Mouse (Mus musculus) neural tube, embryonic 14.5 days (tissue): ENCODE data around the gene Stpg1. TPM values are rescaled to one million over a fixed set of nuclear protein-coding genes. Genes with fewer than 3 reads are reported as not detected.

Source experiments
- ATAC-seq: fragments of 200-750 bp; cut with Nextera tagmentation; 2 replicates; pipeline ENCODE4 v1.8.0; 2017; ENCODE audit warnings: low read depth, mild to moderate bottlenecking, moderate TSS enrichment, moderate library complexity
- H3K27ac ChIP-seq: fragments of 300-500 bp; sonication (generic); 2 replicates; pipeline ENCODE4 v1.5.1; 2014; ENCODE audit warnings: low read depth, mild to moderate bottlenecking, control low read depth, low read length, moderate library complexity, mixed read lengths
- H3K27me3 ChIP-seq: fragments of 300-500 bp; sonication (generic); 2 replicates; pipeline ENCODE4 v1.6.1; 2014; ENCODE audit warnings: low read length; ENCODE audit not compliant: control insufficient read depth, insufficient read depth
- H3K36me3 ChIP-seq: fragments of 300-500 bp; sonication (generic); 2 replicates; pipeline ENCODE4 v1.6.1; 2014; ENCODE audit warnings: low read length, mixed read lengths; ENCODE audit not compliant: control insufficient read depth, insufficient read depth
- H3K4me1 ChIP-seq: fragments of 300-500 bp; sonication (generic); 2 replicates; pipeline ENCODE4 v1.6.1; 2014; ENCODE audit warnings: low read length; ENCODE audit not compliant: control insufficient read depth, insufficient read depth
- H3K4me2 ChIP-seq: fragments of 300-500 bp; sonication (generic); 2 replicates; pipeline ENCODE4 v1.6.1; 2014; ENCODE audit warnings: mild to moderate bottlenecking, low read depth, low read length, control low read depth
- H3K4me3 ChIP-seq: fragments of 300-500 bp; sonication (generic); 2 replicates; pipeline ENCODE4 v1.5.1; 2014; ENCODE audit warnings: low read depth, low read length, control low read depth, mixed read lengths
- H3K9ac ChIP-seq: fragments of 300-500 bp; sonication (generic); replicated peaks from 2 replicates; pipeline ENCODE4 v1.6.1; 2014; ENCODE audit warnings: low read depth, mild to moderate bottlenecking, control low read depth, low read length, mixed read lengths
- H3K9me3 ChIP-seq: fragments of 300-500 bp; sonication (generic); 2 replicates; pipeline ENCODE4 v1.6.1; 2016; ENCODE audit warnings: low read length; ENCODE audit not compliant: control insufficient read depth
- WGBS: fragments of 180-500 bp; shearing (Covaris S2); extraction: QIAGEN DNeasy Blood & Tissue Kit; methylation state at CpG from one replicate; pipeline ENCODE4 v1.1.7; 2014; 5-methylcytosine and 5-hydroxymethylcytosine counted together
- polyA plus RNA-seq: library from polyadenylated mRNA; unstranded; fragments of >200 nt; fragmentation: Nextera tagmentation; extraction: Ambion mirVana; gene quantifications from 2 replicates; pipeline ENCODE4 v1.2.1, GENCODE M21; 2014

Stpg1 gene
- polyA plus RNA-seq, 1 experiment from 2014 or later = 0.46 TPM

DNA sequence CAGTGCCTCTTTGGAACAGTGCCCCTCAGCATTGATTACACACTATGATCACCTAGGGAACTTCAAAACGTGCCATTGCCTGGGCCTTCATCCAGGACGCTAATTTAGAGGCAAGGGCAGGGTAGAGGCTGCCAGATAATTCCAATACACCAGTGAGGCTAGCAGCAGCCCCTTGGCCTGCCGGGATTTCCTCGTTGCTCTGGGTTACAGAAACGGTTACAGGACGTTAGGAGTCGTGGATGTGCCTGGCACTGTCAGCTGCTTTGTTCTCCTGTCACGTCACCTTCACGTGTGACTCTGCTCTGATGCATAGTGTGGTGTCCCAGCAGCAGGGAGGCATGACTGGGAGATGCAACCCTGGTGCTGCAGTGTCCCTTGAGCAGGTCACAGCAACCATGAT is 45.5 kb downstream of the Stpg1 start:
- Histone ChIP-seq H3K9me3 (no peaks in the 10 kb centered on the region), H3K27ac (peak overlapping the region; percentile 50; the same call in 1 of the 2 replicates), H3K9ac (no peak overlapping the region), H3K36me3 (no peaks in the 10 kb centered on the region), H3K4me1 (peaks cover 1% of the 10 kb centered on the region; the same call in 1 of the 2 replicates), H3K4me2 (no peak overlapping the region), H3K4me3 (no peak overlapping the region), H3K27me3 (no peaks in the 10 kb centered on the region)
- ATAC-seq = peak; percentile 69; the same call in 1 of the 2 replicates
- 37% methylated on average over 9 of the region's 9 CpGs for WGBS

DNA sequence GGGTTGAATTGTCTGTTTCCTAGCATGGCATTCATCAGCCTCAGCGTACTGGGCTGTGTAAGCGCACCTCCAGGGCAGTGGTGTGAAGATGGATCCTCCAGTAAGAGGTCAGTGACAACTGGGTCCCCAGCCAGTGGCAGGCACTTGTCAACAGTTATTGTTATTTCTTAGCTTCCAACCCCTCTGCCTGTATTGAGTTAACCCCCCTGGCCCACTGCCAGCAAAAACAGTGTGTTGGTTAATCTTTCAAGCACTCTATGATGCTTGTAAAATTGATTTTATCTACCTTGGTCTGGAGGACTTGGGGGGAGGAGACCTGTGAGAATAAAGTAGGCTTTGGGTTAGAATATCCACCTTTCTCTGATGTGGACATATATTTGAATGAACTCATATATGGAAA is 49.7 kb downstream of the Stpg1 start:
- Histone ChIP-seq H3K27me3 (no peaks in the 10 kb centered on the region), H3K36me3 (no peaks in the 10 kb centered on the region), H3K9me3 (no peaks in the 10 kb centered on the region), H3K4me3 (no peak overlapping the region), H3K4me1 (peaks cover 11% of the 10 kb centered on the region; the same call in 1 of the 2 replicates), H3K27ac (no peak overlapping the region), H3K9ac (no peak overlapping the region), H3K4me2 (no peak overlapping the region)
- no peak for ATAC-seq
- WGBS = 87% methylated on average over 2 of the region's 2 CpGs

DNA sequence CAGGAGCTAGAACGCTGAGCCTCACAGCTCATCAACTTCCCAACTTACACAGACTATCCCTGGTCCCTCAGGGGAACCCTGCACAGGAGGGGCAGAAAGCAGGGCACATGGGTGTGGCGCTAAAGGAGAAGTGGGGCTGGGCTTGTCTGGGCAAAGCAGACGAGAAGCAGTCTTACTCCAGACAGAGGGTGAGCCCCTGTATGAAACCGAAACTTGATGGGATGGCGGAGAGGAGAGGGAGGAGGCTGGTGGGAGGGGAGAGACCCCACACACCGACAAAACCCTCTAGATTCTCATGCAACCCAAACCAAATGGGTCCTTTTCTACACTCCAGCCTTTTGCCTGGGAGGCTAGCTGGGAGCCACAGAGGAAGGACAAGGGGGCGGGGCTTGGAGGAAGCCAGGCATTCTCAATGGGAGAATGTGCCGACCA is 50.5 kb downstream of the Stpg1 start:
- no peak for ATAC-seq
- WGBS = 15% methylated on average over 8 of the region's 8 CpGs
- H3K4me2 ChIP-seq = no peak overlapping the region
- H3K9ac ChIP-seq = no peak overlapping the region
- H3K27ac ChIP-seq = no peak overlapping the region
- H3K27me3 ChIP-seq = no peaks in the 10 kb centered on the region
- H3K4me3 ChIP-seq = no peak overlapping the region
- peaks cover 11% of the 10 kb centered on the region; the same call in 1 of the 2 replicates for H3K4me1 ChIP-seq
- no peaks in the 10 kb centered on the region for H3K36me3 ChIP-seq
- H3K9me3 ChIP-seq = no peaks in the 10 kb centered on the region

DNA sequence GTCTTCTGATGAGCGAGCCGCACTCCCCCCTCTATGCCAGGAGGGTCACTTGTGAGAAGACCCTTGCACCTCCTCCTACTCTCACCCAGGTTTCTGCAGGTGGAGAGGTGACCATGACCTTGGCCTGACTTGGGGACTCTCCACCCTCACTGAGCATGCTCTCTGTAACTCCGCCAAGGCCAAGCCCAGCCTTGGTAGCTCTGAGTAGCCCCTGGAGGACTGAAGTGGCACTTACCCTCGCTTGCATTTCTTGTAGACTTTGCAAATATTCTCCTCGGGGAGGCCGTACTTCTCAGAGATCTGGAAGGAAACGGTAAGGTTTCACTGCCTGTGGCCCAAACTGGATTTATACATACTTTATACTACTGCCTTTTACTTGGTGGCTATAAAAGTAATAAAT is 51.4 kb downstream of the Stpg1 start:
- ATAC-seq = no peak
- H3K9me3 ChIP-seq = no peaks in the 10 kb centered on the region
- WGBS = 79% methylated on average over 7 of the region's 7 CpGs

DNA sequence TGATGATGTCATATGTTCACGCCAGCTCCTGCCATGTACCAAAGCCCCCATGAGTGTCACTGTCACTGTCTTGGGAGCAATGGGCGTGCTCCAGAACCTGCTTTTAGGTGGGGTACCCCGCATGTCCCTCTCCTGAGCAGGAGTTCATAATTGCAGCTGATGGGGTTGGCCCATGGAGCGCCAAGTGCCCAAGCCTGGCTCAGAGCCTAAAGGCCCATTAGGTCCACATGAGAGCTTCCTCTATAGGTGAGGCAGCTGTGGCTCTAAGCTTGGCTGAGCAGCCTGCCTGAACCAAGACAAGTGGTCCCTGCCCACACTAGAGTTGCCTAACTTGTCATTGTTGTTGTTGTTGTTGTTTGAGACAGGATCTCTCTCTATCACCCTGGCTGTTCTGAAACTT is 52.2 kb downstream of the Stpg1 start:
- WGBS = 77% methylated on average over 4 of the region's 4 CpGs
- no peak for ATAC-seq
- H3K36me3 ChIP-seq = no peaks in the 10 kb centered on the region

More for the DNA sequence above, 51.4 kb downstream of the Stpg1 start:
- no peaks in the 10 kb centered on the region for H3K36me3 ChIP-seq
- H3K9ac ChIP-seq = no peak overlapping the region
- no peak overlapping the region for H3K4me3 ChIP-seq
- no peak overlapping the region for H3K4me2 ChIP-seq
- H3K4me1 ChIP-seq = peaks cover 11% of the 10 kb centered on the region; the same call in 1 of the 2 replicates
- H3K27ac ChIP-seq = no peak overlapping the region
- no peaks in the 10 kb centered on the region for H3K27me3 ChIP-seq

DNA sequence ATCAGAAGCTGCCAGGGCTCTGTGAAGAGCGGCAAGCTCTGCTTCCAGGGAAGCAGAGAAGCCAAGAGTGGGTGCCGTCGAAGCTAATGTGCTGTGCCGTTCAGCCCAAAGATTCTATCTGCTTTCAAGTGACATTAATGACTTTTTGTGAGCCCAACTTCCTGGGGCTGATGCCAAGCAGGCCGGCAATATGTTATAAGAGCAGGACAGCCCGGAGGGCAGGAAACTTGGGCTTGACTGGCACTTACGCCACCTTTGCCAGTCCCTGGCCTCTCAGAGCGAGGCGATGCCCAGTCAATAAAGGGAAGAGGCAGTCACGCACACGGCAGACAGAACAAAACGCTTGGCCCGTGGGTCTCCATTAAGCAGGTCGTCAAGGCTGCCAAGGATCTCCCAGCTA is 53.0 kb downstream of the Stpg1 start:
- WGBS = 48% methylated on average over 14 of the region's 14 CpGs
- H3K36me3 ChIP-seq = no peaks in the 10 kb centered on the region
- H3K9me3 ChIP-seq = no peaks in the 10 kb centered on the region
- no peak overlapping the region for H3K4me2 ChIP-seq
- no peak overlapping the region for H3K9ac ChIP-seq
- no peaks in the 10 kb centered on the region for H3K27me3 ChIP-seq
- H3K4me3 ChIP-seq = no peak overlapping the region
- no peak for ATAC-seq
- H3K4me1 ChIP-seq = peaks cover 11% of the 10 kb centered on the region; the same call in 1 of the 2 replicates
- peak overlapping the region; percentile 39; the same call in 1 of the 2 replicates for H3K27ac ChIP-seq

More for the DNA sequence above, 52.2 kb downstream of the Stpg1 start:
- no peaks in the 10 kb centered on the region for H3K9me3 ChIP-seq
- no peak overlapping the region for H3K9ac ChIP-seq
- H3K4me2 ChIP-seq = no peak overlapping the region
- no peak overlapping the region for H3K27ac ChIP-seq
- H3K4me3 ChIP-seq = no peak overlapping the region
- H3K4me1 ChIP-seq = peaks cover 11% of the 10 kb centered on the region; the same call in 1 of the 2 replicates
- no peaks in the 10 kb centered on the region for H3K27me3 ChIP-seq

DNA sequence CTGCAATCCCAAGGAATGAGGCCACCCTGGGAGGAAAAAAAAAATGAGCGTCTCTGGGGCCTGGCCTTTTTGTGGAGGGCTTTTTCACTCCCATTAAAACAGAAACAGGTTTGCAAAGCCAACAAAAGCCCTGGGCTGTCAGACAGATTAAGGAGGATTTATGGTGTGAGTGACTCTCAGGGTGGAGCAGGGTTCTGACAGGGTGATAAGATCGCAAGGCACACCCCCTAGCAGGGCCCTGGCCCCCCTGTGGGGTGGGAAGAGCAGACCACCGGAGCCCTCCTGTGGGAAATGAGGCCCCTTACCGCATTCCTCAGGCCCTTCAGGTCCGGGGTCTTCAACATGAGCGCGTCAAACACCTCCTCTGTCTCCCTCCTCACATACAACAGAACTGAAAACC is 53.5 kb downstream of the Stpg1 start:
- H3K4me1 ChIP-seq = peaks cover 13% of the 10 kb centered on the region; the same call in 1 of the 2 replicates
- no peak overlapping the region for H3K4me2 ChIP-seq
- no peak for ATAC-seq
- no peaks in the 10 kb centered on the region for H3K9me3 ChIP-seq
- H3K36me3 ChIP-seq = no peaks in the 10 kb centered on the region
- no peak overlapping the region for H3K4me3 ChIP-seq
- no peaks in the 10 kb centered on the region for H3K27me3 ChIP-seq
- H3K27ac ChIP-seq = no peak overlapping the region
- H3K9ac ChIP-seq = no peak overlapping the region
- 16% methylated on average over 7 of the region's 7 CpGs for WGBS

DNA sequence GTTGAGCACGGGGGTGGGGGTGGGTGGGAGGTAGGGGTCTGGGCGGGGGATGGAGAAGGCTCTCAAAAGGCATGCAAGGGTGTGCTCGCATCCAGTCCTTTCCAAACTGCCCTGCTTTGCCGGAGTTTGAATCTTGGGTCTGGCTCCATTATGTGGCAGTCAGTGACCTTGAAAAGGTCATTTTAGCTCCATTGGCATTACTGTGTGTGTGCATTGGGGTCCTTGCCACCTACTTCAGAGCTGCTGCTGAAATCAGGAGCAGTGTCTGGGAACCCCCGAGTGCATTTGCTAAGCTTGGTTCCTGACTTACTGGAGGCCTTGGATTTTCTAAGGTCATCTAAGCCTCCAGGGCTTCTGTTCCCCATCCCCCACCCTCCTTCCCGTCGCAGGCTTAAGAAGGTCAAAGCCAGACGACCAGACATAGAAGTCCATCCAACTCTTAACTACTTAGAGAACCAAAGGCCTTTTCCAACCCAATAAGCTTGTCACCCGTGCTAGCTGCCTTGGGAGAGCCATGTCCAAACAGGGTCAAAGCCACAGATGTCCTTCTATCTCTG is 54.0 kb downstream of the Stpg1 start:
- no peaks in the 10 kb centered on the region for H3K9me3 ChIP-seq
- no peak for ATAC-seq
- H3K27me3 ChIP-seq = no peaks in the 10 kb centered on the region
- peaks cover 16% of the 10 kb centered on the region; the same call in 1 of the 2 replicates for H3K4me1 ChIP-seq
- no peak overlapping the region for H3K9ac ChIP-seq
- H3K27ac ChIP-seq = no peak overlapping the region
- 37% methylated on average over 9 of the region's 9 CpGs for WGBS
- no peak overlapping the region for H3K4me2 ChIP-seq
- no peaks in the 10 kb centered on the region for H3K36me3 ChIP-seq
- no peak overlapping the region for H3K4me3 ChIP-seq

DNA sequence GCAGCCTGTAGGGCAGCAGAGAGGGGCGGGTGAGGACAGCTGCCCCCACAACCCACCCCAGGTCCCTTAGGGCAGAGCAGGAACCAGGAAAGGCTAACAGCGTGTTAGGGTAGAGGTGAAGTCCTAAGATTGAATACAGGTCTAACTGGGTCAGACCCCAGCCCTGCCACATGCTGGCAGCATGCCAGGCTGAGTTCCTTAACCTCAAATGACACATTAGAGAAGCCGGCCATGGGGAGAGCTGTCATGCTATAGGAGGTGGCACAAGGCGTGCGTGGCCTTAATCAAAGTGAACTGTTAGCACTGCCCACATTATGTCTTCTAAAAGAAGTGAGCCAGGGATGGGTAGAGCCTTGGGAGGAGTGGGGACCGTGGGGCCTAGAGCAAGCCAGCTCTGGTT is 54.7 kb downstream of the Stpg1 start:
- no peak overlapping the region for H3K9ac ChIP-seq
- no peak overlapping the region for H3K4me2 ChIP-seq
- WGBS = 72% methylated on average over 6 of the region's 6 CpGs
- ATAC-seq = no peak
- H3K9me3 ChIP-seq = no peaks in the 10 kb centered on the region
- H3K36me3 ChIP-seq = no peaks in the 10 kb centered on the region
- no peak overlapping the region for H3K27ac ChIP-seq
- H3K27me3 ChIP-seq = no peaks in the 10 kb centered on the region
- no peak overlapping the region for H3K4me3 ChIP-seq
- H3K4me1 ChIP-seq = peaks cover 16% of the 10 kb centered on the region; the same call in 1 of the 2 replicates
